Mouse (Mus musculus): ENCODE results near the gene Filip1. TPM values are rescaled to one million over a fixed set of nuclear protein-coding genes. Genes with fewer than 3 reads are reported as not detected.

Gene Filip1
- total RNA-seq, 2 experiments from 2014 or later = 121 to 141 TPM

DNA sequence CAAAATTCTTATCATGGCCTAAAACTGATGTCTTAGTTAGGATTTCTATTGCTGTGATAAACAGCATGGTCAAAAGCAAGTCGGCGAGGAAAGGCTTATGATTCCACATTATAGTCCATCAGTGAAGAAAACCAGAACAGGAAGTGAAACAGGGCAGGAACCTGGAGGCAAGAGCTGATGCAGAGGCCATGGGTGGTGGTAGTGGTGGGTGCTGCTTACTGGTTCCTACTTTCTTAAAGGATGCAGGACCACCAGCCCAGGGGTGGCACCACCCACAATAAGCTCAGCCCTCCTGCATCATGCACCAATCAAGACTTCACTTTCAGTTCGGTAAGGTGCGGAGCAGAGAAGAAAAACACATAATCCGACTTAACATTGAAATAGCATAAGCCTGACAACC lies 61.3 kb downstream of the Filip1 start:
- intact Hi-C loops (cut with DNase I) = no loop called here
- DNase-seq = no peak

DNA sequence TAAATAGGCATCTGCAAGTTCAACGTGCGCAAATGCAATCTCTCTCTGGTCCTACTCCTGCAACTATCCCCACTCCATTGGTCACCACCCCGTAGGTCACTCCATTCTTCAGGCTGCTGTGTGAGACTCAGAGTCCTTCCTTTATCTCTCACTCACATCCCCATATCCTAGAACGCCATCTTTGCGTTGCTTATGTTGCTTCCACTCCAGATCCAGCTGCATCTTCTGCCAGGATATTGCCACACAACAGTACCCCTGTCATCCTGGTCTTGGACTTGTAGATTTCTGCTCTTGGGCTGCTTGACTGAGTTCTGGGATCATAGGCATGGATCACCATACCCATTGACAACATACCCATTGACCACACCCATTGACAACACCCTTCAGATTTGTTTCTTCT lies 62.0 kb downstream of the Filip1 start:
- intact Hi-C loops (cut with DNase I) = no loop called here
- no peak for DNase-seq

DNA sequence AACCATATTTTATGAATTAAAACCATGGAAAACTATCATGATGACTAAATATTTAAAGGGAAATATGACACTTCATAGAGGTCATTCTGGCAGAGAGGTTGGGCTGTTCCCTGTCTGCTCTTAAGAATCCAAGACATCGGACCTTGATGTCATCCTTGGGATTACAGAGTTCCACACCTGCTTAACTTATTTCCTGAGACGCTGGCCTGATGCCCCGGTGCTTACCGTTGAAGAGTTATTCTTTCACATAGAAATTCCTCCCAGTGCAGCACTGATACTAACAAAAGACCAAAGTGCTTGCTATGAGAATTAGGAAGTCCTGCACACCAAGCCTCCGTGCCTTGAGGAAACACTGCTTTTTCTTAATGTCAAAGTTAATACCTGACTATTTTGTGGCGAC lies 62.6 kb downstream of the Filip1 start:
- intact Hi-C loops (cut with DNase I) = no loop called here
- DNase-seq = no peak

DNA sequence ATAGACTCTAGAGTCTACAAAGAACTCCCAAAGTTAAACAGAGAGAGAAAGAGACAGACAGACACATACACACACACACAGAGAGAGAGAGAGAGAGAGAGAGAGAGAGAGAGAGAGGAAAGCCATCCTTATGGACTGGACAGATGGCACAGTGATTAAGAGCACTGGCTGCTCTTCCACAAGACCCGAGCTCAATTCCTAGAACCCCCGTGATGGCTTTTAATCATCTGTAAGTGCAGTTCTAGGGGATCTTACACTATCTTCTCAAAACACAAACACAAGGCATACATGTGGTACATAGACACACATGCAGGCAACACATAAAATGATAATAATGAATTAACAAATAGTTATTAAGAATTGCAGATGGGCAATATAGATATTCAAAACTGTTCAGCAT lies 64.3 kb downstream of the Filip1 start:
- DNase-seq = no peak
- intact Hi-C loops (cut with DNase I) = no loop called here

DNA sequence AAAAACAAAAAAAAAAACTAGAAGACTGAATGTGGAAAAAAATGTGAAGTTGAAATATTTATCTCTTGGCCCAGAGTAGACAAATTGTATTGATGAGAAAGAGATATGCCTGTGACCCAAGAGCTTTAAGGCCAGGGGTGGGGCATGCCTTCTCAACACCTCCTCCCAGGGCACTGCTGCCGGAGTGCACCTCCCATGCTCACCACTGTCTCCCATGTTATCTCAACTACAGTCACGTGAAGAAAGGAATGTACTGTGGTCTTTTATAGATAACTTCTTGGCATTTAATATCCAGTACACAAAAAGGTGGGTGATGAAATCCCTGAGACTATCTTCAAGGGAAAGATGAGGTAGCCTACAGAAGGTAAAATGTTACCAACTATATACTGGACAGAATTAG lies 64.7 kb downstream of the Filip1 start:
- intact Hi-C loops (cut with DNase I) = no loop called here
- DNase-seq = no peak

DNA sequence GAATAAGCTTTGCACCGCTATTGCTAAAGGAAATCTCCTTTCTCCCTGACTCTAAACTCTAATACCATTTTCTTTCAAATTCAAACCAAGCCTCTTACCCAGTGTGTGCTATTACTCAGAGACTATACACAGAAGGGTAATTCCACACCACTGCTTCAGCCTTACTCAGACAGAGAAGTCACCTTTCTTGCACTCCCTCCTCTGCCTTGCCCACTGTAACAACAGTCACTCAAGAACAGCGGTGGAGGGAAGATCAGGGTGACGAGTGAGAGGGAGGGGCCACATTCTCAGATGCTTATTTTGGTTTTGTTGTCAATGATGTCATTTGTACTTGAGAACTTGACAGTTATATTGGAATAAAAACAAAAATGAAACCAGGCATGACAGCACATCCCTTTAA lies 65.2 kb downstream of the Filip1 start:
- no peak for DNase-seq
- intact Hi-C loops (cut with DNase I) = no loop called here

DNA sequence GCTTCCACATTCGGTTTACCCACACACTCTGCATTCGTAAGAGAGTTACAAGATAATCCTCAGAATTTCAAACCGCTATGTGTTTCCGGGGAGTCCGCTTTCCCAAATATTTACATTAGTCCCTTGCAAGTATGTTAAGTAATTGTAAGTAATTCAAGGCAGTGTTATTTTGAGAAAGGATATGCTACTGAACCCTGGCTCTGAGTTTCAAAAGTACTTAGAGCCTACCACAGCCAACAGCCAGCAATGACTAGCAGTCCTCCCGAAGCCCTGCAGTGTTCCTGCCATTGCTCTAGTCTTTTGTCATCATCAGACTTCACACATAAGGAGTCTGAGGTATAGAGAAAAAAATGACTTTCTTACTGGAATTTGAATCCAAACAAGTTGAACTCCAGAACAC lies 67.8 kb downstream of the Filip1 start:
- no peak for DNase-seq
- intact Hi-C loops (cut with DNase I) = no loop called here

DNA sequence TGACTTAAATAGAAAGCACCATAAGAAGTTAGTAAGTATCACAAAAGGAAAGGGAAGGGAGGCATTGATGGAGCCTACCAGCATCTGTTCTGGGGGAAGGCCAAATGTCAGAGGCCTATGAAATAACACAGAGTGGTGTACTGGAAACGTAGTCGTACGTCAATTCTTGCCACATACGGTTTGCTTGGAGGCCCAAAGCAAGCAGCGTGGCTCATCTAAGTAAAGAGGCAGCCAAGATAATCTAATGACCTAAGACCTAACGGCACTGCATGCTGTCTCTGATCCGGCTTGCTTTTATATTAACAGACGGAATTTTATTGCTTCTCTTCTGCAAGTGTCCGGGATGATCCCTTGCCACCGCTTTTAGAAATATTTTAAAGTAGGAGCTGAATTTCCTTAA lies 68.7 kb downstream of the Filip1 start:
- intact Hi-C loops (cut with DNase I) = no loop called here
- DNase-seq = no peak

DNA sequence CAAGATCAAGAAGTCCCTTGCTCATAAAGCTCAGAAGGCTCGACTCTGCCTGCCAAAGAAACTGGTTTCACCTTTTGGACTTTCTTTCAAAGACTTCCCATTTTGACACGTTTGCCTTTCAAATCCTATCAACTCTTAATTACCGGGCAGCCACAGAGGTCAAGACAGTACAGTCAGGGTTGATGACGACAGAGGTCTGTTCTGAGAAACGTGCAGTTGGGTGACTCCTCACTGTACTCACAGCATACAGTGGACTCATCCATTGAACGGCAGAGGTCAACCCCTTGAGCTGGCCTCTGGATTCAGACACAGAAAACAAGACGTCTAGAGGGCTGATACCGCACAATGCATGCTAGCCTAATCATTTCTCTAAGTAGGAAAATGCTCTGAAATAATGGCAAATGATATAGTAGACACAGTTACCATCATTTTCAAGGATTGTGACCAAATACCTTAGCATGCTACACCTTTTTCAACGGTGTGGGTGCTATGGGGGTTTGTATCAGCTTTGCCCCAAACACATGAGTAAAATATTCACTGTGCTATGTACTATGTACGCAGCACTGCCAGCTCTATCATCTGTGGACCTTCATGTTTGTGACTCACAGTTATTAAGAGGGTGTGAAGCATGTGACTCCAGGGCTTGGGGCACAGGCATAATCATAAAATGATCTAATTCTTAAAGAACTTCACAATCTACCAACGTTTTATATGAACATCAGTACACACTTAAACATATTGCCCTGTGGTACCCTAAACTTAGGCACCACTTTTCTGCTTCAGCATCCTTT lies 74.0 kb downstream of the Filip1 start:
- DNase-seq = no peak
- intact Hi-C loops (cut with DNase I) = no loop called here

DNA sequence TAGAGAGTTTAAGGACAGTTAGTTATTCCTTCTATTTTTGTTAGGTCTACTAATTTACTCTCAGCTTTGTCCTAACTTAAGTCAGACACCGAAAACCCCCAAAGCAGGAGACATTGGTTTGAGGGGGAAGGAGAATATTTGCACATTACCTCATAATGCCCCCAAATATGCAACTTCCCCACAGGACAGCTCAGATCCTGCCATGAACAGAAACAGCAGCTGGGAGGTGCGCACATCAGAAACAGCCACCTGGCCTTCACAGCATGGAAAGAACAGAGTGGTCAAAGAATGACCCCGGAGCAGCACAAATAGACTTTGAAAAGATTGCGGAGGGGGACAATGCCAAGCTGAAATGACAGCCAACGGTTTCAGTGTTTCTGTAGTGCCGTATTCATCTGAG lies 75.1 kb downstream of the Filip1 start:
- intact Hi-C loops (cut with DNase I) = no loop called here

DNA sequence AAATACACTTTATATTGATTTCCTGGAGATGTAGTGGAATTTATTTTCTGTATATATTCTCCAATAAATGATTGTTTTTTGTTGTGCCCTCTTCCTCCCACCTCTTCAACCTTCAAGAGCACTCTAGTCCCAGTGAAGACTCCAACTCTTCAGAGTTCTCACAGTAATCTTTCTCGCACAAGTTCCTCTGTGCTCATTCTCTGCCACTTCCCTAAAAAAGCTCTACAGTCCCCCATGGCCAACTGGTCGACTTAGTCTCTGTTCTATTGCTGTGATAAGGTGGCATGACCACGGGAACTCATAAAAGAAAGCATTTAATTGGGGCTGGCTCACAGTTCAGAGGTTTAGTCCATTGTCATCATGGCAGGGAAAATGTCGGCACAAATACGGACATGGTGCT lies 80.1 kb downstream of the Filip1 start:
- intact Hi-C loops (cut with DNase I) = no loop called here
- DNase-seq = no peak

More for the DNA sequence above, 75.1 kb downstream of the Filip1 start:
- DNase-seq = no peak

DNA sequence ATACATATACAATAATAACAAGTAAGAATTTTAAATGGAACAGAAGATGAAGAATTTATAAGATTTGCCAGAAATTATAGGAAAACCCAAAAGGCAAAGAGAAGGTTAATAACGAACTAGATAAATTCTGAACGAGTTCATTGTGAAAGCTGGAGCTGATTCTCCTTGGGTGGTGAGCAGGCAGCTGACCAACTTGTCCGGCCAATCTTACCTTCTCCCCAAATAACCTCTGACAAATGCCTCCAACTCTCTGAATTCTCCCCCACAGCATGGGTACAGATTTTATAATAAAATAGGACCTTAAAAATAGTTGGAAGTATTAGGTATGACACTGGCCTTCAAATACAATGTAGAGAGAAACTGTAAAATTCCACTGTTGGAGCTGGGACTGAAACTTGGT lies 84.6 kb downstream of the Filip1 start:
- DNase-seq = no peak
- intact Hi-C loops (cut with DNase I) = no loop called here

DNA sequence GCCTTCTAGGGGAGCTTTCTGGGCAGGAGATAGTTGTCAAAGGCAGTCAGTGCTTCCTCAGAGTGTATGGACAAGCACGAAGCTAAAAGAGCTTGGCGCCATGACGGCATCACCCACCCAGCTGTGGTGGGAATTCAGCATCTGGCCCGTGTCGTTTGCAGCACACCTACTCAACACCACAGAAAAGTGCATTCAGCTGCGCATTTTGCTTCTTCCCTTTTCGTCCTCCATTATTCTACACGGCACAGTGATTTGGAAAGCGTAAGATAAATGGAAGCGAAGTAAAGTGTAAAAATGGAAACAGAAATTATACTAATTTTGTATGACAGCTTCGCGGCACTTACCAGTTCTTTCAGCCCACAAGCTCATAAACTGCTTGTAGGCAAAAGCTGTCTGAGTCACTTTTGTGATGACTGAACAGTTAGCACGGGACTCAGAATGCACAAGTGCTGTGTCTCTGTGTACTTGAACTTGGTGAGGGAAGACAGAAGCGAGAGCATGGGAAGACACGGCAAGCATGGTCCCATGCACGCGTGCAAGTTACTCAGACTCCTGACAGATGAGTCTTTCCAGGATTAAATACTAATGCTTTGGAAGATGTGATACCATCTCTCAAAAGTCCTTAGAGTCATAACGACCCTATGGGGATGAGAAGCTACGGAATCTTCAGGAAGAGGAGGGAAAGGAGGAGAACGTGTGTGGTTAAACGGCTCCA lies 85.3 kb downstream of the Filip1 start:
- intact Hi-C loops (cut with DNase I) = loop anchor here (2.0 kb wide), 1 partner anchor 49 kb away; no protein-coding TSS in a partner anchor
- DNase-seq = no peak

DNA sequence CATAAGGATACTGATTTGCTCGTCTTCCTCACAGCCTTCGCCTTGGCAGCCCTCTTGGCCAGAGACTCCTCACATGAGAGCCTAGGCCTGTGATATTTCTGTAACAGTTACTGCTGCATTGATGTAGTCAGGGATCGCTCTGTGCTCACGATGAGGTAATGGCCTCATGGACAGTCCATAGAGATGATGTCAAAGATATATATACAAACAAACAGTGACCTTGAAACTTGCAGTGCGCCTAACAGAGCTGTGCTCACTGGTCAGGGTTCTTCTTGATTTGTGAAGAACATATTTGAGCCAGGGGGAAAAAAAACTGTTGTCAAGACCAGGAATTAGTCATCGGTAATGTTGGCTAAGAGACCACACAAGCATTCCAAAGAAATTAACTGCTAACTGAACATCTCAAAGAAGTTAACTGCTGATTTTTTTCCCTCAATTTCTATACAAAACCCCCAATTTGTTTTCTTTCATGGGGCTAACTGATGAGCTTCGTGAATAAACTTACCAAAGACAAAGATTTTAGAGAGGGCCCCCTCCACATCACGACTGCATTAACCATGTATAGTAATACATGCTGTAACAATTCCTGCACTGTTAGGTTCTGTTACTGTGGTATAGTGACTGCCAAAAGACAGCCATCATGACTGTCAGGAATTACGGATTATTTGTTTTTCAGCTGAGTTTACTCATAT lies 86.0 kb downstream of the Filip1 start:
- peak; percentile 41 to 61 for DNase-seq
- intact Hi-C loops (cut with DNase I) = loop anchor here (2.0 kb wide), 1 partner anchor 50 kb away; no protein-coding TSS in a partner anchor

DNA sequence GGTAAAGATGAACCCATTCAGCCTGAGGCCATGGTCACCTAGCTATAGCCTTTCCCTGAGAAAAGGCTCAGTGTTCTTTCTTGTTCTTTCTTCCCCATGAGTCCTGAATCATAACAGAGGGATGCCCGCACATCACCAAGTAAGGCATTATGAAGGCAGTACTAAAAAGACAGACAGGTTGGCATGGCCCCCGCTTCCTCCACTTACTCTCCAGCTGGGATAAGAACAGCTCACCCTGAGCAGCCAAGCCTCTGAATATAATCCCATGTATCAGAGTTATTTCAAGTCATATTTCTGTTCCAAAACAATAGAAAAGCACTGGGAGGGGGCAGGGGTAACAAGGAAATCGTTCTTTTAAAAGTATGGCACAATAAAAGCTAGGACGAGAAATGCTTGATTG lies 86.7 kb downstream of the Filip1 start:
- intact Hi-C loops (cut with DNase I) = loop anchor here (2.0 kb wide), 1 partner anchor 51 kb away; no protein-coding TSS in a partner anchor
- DNase-seq = no peak

DNA sequence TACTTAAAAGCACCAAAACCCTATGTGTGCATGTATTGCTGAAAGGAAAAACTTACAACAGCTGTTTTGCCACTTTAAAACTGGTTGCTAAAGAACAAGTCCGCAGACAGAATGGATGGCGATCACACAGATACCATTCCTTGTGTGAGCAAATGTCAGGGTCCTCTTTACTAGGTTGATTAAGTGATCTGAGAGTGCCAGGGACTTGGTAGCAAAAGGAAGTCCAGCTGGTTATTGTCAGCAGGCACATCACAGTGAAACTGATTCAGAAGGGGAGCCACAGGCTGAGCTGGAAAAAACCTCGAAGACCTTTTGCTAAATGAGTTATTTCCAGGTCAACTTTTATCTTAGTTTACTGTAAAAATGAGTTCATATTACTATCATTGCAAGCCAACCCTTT lies 89.4 kb downstream of the Filip1 start:
- DNase-seq = no peak
- intact Hi-C loops (cut with DNase I) = no loop called here

DNA sequence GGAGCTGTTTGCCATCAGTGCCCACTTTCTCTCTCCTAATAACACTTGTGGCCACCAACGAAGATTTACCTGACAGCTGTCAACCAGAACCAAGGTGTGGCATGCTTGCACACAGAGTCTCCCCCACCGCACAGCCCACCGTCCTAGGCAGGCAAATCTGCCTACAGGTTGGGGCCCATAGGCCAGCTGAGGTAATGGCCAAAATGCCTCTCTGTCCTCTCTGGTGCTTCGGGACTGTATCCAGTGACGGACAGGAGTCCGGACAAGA lies 90.2 kb downstream of the Filip1 start:
- no peak for DNase-seq
- intact Hi-C loops (cut with DNase I) = no loop called here

DNA sequence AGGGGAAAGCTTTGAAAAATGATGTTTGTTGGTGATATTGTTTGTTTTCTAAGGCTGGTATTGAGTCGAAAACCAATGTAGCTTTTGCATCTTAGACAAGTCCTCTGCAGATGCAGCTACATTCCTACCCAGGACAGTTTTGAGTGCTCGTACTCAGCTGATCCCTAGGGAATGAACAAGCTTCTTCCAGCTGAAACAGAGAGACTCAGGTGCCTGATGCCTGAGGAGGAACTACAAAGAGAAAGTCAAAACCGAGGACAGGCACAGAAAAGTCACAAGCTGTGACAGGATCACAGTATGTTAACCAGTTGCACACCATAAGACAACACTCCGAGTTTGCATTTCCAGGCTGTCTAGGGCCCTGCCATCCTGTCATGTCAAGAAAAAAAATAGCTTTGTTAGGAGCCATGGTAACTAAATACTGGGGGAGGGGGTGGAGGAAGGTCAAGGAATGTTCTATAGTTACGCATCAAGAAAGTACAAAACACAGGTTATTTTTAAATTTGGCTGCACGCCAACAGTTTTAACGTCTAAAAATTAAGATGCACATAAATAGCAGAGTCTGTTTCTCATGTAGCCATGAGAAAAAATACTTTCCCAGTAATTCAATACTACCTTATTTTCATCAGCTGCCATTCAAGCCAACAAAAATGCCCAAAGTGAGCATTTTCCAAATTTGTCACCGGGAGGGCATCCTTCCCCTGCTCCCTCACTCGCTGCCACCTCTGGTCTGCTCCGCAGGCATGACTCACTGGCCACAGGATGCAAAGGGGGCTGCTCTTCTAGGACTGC lies 90.8 kb downstream of the Filip1 start:
- intact Hi-C loops (cut with DNase I) = no loop called here
- DNase-seq = no peak

DNA sequence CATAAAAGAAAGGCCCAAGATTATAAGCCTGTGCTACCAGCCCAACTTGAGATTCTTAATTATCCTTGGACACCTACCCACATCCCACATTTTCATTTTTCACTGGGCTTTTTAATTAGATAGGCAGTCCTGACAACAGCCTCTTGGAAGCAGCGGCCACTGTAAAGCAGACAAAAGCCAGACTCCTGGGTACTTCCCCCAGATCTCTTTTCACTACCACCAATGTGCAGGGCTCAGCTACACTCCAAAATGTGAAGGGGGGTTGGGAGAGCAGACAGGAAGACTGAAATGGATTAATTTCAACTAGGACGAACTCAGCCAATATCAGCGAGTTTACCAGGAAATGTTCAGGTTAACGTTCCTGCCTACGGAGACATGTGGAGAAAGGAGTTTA lies 92.1 kb downstream of the Filip1 start:
- intact Hi-C loops (cut with DNase I) = no loop called here
- no peak for DNase-seq

DNA sequence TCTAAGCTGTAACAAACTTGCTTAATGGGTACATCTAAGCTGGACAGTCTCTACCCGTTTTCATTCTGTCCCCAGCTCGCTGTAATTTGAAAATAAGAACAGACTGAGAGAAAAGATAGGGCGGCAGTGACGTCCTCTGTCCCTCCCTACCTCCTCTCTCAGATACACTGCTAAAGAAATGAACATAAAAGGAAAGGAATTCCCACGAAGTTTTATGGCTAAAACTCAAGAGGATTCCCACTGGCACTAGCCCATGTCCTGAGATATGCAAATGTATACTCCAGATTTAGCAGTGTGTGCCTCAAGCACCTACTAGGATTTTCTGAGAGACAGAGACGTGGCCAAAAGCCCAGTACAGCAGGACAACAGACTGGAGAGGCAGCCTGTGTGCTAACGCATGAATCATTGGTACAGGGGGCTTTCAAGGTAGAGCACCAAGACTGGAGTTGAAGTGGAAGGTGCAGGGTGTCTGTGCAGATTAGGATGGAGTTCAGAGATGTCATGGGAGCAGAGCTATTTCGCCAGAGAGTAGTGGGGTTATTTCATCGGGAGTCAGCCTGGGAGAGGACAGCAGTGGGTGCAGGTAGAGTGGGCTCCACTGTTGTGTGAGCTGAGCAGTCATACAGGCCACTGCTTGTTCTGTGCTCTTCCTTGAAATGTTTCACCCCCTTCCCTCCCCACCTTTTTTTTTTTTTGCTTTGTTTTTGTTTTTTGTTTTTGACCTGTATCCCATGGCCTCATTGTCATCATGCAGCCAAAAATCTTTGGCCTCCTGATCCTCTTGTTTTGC lies 92.7 kb downstream of the Filip1 start:
- intact Hi-C loops (cut with DNase I) = no loop called here

More for the DNA sequence above, 92.7 kb downstream of the Filip1 start:
- peak in 1 of 2 experiments; percentile 24 for DNase-seq

All from heart, postnatal 36 days (tissue).